Mouse (Mus musculus) G1E (cell line): ENCODE data around the gene Rara.

Experiments
- CTCF ChIP-seq: IDR thresholded peaks from 2 replicates; pipeline ENCODE4 v1.5.1; 2012; ENCODE audit warnings: low read depth, low read length, inconsistent platforms, mixed read lengths
- TAL1 ChIP-seq: conservative IDR thresholded peaks from 2 replicates; pipeline ENCODE4 v1.6.1; 2012; ENCODE audit warnings: low read depth, low read length, inconsistent platforms, mixed read lengths

DNA sequence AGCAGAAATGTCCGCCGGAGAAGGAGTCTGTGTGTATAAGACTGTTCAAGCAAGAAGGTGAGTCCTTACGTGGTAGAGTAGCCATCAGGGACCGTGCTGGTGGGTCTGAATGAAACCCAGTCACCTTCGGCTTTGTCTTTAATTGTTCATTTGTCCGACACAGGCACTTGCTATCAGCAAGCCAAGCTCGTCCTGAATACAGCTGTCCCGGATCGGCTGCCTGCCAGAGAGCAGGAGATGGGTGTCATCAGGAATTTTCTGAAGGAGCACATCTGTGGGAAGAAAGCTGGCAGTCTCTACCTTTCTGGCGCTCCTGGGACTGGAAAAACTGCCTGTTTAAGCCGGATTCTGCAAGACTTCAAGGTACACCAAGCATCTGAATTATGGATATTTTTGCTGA is 17.2 kb upstream of the Rara start:
- TF ChIP-seq CTCF (no peak), TAL1 (no peak)
